Mouse (Mus musculus): ENCODE data around the gene Pds5b. TPM values are rescaled to one million over a fixed set of nuclear protein-coding genes. Genes with fewer than 3 reads are reported as not detected.
"Not testable (repeated sequence)": the region's sequence is repeated elsewhere in the genome, so short reads cannot be mapped to it uniquely, and the experiment has no call there.

Gene Pds5b
- polyA plus RNA-seq, 1 experiment from 2014 or later, result 31.8 TPM

DNA sequence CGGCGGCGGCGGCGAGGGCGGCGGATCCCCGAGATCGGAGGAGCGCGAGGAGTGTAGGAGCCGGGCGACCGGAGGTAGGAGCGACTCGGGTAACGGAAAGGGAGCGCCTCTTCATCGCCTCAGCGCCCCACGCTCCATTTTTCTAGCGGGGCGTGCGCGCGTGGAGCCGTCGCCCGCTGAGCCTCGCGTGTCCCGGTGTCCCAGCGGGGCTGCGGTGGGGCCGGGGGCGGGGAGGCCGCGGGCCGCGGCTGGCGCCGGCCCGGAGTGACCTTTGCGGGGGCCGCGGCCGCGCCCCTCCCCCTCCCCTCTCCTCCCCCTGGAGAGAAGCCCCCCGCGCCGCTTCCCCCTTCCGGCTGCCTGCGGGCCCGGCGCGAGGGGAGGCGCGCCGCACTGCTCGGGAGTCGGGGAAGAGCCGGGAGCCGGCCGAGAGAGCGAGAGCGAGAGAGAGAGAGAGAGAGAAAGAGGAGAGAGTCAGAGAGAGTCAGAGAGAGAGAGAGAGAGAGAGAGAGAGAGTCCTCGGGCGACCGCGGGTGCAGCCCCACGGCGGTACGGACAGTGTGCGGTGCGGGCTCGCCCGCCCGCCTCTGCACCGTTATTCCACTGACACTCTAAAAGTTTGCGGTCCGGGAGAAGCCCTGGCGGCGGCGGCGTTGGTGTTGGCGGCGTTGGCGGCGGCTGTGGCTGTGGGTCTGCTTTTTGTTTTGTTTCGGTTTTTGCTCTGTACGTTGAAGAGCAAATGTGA, 512 bp downstream of the Pds5b start:
- WGBS, result under 1% methylated on average over 38 of the region's 91 CpGs
- H3K9ac ChIP-seq (ENCODE audit: low read length), result peak overlapping the region; percentile 93
- H3K4me1 ChIP-seq (ENCODE audit: control insufficient read depth, insufficient read depth, low read length), result peaks cover 6% of the 10 kb centered on the region
- H3K27me3 ChIP-seq (replicated peaks; ENCODE audit: control insufficient read depth, insufficient read depth, low read length), result no peaks in the 10 kb centered on the region
- H3K36me3 ChIP-seq (ENCODE audit: control insufficient read depth, insufficient read depth, low read length), result no peaks in the 10 kb centered on the region
- DNase-seq (ENCODE audit: low spot score), result peak; percentile 56
- H3K27ac ChIP-seq (ENCODE audit: low read depth, low read length), result peak overlapping the region; percentile 96
- peak overlapping the region; percentile 89 for H3K4me3 ChIP-seq (ENCODE audit: low read depth, low read length)
- peak overlapping the region; percentile 58 for H3K4me2 ChIP-seq (ENCODE audit: low read length)
- H3K9me3 ChIP-seq (replicated peaks; ENCODE audit: control insufficient read depth, low read length), result no peaks in the 10 kb centered on the region
- ATAC-seq, result peak; percentile 66

GRCm38 (mm10) chr5:150674866-150675265, 1.3 kb downstream of the Pds5b start:
- peak overlapping the region; percentile 58 for H3K4me2 ChIP-seq (ENCODE audit: low read length)
- no peak overlapping the region for H3K27ac ChIP-seq (ENCODE audit: low read depth, low read length)
- H3K4me3 ChIP-seq (ENCODE audit: low read depth, low read length), result peak overlapping the region; percentile 89
- peak; percentile 4 for DNase-seq (ENCODE audit: low spot score)
- peaks cover 6% of the 10 kb centered on the region for H3K4me1 ChIP-seq (ENCODE audit: control insufficient read depth, insufficient read depth, low read length)
- no peaks in the 10 kb centered on the region for H3K36me3 ChIP-seq (ENCODE audit: control insufficient read depth, insufficient read depth, low read length)
- H3K27me3 ChIP-seq (replicated peaks; ENCODE audit: control insufficient read depth, insufficient read depth, low read length), result no peaks in the 10 kb centered on the region
- ATAC-seq, result no peak
- peak overlapping the region; percentile 93; the same call in 1 of the 2 replicates for H3K9ac ChIP-seq (ENCODE audit: low read length)
- no peaks in the 10 kb centered on the region for H3K9me3 ChIP-seq (replicated peaks; ENCODE audit: control insufficient read depth, low read length)
- WGBS, result 50% methylated on average over 6 of the region's 6 CpGs

- not testable (repeated sequence) for DNase-seq (ENCODE audit: low spot score); H3K27me3 ChIP-seq (replicated peaks; ENCODE audit: control insufficient read depth, insufficient read depth, low read length); ATAC-seq; H3K27ac ChIP-seq (ENCODE audit: low read depth, low read length); H3K9ac ChIP-seq (ENCODE audit: low read length); H3K4me1 ChIP-seq (ENCODE audit: control insufficient read depth, insufficient read depth, low read length); H3K36me3 ChIP-seq (ENCODE audit: control insufficient read depth, insufficient read depth, low read length); H3K4me3 ChIP-seq (ENCODE audit: low read depth, low read length); H3K9me3 ChIP-seq (replicated peaks; ENCODE audit: control insufficient read depth, low read length); H3K4me2 ChIP-seq (ENCODE audit: low read length)
- WGBS, result 98% methylated on average over 6 of the region's 6 CpGs
Observed at GRCm38 (mm10) chr5:150682862-150683261, 9.3 kb downstream of the Pds5b start.

DNA sequence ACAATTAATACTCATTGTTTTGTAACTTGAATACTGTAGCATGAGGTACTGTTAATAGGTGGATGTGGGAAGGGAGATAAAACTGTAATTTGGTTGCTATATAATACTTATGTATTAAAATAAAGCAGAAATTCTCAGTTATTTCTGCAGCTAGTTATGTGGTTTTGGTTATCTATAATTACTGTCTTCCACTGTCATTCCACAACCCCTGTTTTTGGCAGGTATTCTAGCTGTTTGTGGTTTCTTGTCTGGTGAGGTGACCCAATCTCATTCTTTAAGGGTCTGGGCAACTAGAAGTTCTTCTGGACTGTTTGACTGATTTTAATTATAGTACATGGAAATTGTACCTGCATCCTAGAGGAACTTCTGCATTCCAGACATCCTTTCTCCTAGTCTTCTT, 17.1 kb downstream of the Pds5b start:
- no peak for ATAC-seq
- H3K27me3 ChIP-seq (replicated peaks; ENCODE audit: control insufficient read depth, insufficient read depth, low read length), result no peaks in the 10 kb centered on the region
- H3K4me2 ChIP-seq (ENCODE audit: low read length), result no peak overlapping the region
- H3K9me3 ChIP-seq (replicated peaks; ENCODE audit: control insufficient read depth, low read length), result peaks cover 5% of the 10 kb centered on the region
- H3K36me3 ChIP-seq (ENCODE audit: control insufficient read depth, insufficient read depth, low read length), result peaks cover 6% of the 10 kb centered on the region; the same call in 1 of the 2 replicates
- no peak overlapping the region for H3K9ac ChIP-seq (ENCODE audit: low read length)
- no peak overlapping the region for H3K4me3 ChIP-seq (ENCODE audit: low read depth, low read length)
- no peak overlapping the region for H3K27ac ChIP-seq (ENCODE audit: low read depth, low read length)
- DNase-seq (ENCODE audit: low spot score), result no peak
- no peaks in the 10 kb centered on the region for H3K4me1 ChIP-seq (ENCODE audit: control insufficient read depth, insufficient read depth, low read length)

DNA sequence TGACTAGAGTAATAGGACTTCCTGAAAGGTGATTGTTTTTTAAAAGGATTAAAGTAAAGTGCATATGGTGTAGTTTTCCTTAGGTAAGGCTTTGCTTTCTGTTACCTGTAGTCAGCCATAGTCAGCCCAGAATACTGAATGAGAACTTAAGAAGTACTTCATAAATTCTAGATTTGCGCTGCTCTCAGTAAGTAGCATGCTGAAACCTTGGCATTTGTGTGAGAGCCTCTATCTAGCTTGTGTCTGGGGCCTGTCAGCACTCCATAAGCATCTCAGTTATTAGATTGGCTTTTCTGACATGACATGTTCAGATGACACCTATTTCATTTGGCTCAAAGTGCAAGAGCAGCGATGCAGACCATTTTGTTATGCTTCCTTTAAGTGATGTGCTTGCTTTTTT, 19.7 kb downstream of the Pds5b start:
- Histone ChIP-seq H3K27ac (ENCODE audit: low read depth, low read length) (no peak overlapping the region), H3K9ac (ENCODE audit: low read length) (no peak overlapping the region), H3K9me3 (replicated peaks; ENCODE audit: control insufficient read depth, low read length) (peaks cover 5% of the 10 kb centered on the region), H3K4me1 (ENCODE audit: control insufficient read depth, insufficient read depth, low read length) (no peaks in the 10 kb centered on the region), H3K27me3 (replicated peaks; ENCODE audit: control insufficient read depth, insufficient read depth, low read length) (no peaks in the 10 kb centered on the region), H3K4me3 (ENCODE audit: low read depth, low read length) (no peak overlapping the region), H3K4me2 (ENCODE audit: low read length) (no peak overlapping the region), H3K36me3 (ENCODE audit: control insufficient read depth, insufficient read depth, low read length) (peaks cover 6% of the 10 kb centered on the region; the same call in 1 of the 2 replicates)
- DNase-seq (ENCODE audit: low spot score) (no peak), ATAC-seq (no peak)
- WGBS, result 98% methylated on average over 2 of the region's 2 CpGs

- DNase-seq (ENCODE audit: low spot score), result peak; percentile 72
- H3K9ac ChIP-seq (ENCODE audit: low read length), result no peak overlapping the region
- no peaks in the 10 kb centered on the region; the same call in 1 of the 2 replicates for H3K9me3 ChIP-seq (replicated peaks; ENCODE audit: control insufficient read depth, low read length)
- no peak overlapping the region for H3K4me3 ChIP-seq (ENCODE audit: low read depth, low read length)
- H3K4me2 ChIP-seq (ENCODE audit: low read length), result no peak overlapping the region
- H3K4me1 ChIP-seq (ENCODE audit: control insufficient read depth, insufficient read depth, low read length), result no peaks in the 10 kb centered on the region
- no peaks in the 10 kb centered on the region for H3K27me3 ChIP-seq (replicated peaks; ENCODE audit: control insufficient read depth, insufficient read depth, low read length)
- H3K27ac ChIP-seq (ENCODE audit: low read depth, low read length), result no peak overlapping the region
- no peaks in the 10 kb centered on the region for H3K36me3 ChIP-seq (ENCODE audit: control insufficient read depth, insufficient read depth, low read length)
- ATAC-seq, result no peak
- WGBS, result 43% methylated on average over 2 of the region's 2 CpGs
Observed at GRCm38 (mm10) chr5:150702714-150703113, 29.2 kb downstream of the Pds5b start.

- H3K4me3 ChIP-seq (ENCODE audit: low read depth, low read length); H3K27ac ChIP-seq (ENCODE audit: low read depth, low read length); H3K27me3 ChIP-seq (replicated peaks; ENCODE audit: control insufficient read depth, insufficient read depth, low read length); H3K36me3 ChIP-seq (ENCODE audit: control insufficient read depth, insufficient read depth, low read length); ATAC-seq; H3K4me1 ChIP-seq (ENCODE audit: control insufficient read depth, insufficient read depth, low read length); H3K4me2 ChIP-seq (ENCODE audit: low read length); H3K9me3 ChIP-seq (replicated peaks; ENCODE audit: control insufficient read depth, low read length); DNase-seq (ENCODE audit: low spot score); H3K9ac ChIP-seq (ENCODE audit: low read length): not testable (repeated sequence)
- WGBS, result 96% methylated on average over 1 of the region's 1 CpGs
Observed at GRCm38 (mm10) chr5:150706651-150707050, 33.1 kb downstream of the Pds5b start.

DNA sequence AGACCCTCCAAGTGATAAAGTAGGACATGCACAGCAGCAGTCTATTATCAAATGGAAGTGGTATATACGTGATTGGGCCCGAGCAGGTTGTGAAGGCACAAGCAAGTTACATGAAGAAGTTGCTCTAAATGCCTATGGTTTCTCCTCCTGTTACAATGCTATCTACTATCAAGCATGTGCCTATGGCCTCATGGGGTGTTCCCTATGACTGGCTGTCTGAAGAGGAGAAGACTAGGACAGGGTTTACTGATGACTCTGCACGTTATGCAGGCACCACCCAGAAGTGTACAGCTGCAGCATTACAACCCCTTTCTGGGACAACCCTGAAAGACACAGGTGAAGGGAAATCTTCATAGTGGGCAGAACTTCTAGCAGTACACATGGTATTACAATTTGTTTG, 33.6 kb downstream of the Pds5b start:
- H3K27ac ChIP-seq (ENCODE audit: low read depth, low read length); DNase-seq (ENCODE audit: low spot score); H3K9me3 ChIP-seq (replicated peaks; ENCODE audit: control insufficient read depth, low read length); ATAC-seq; H3K4me2 ChIP-seq (ENCODE audit: low read length); H3K4me3 ChIP-seq (ENCODE audit: low read depth, low read length); H3K36me3 ChIP-seq (ENCODE audit: control insufficient read depth, insufficient read depth, low read length); H3K4me1 ChIP-seq (ENCODE audit: control insufficient read depth, insufficient read depth, low read length); H3K9ac ChIP-seq (ENCODE audit: low read length); H3K27me3 ChIP-seq (replicated peaks; ENCODE audit: control insufficient read depth, insufficient read depth, low read length): not testable (repeated sequence)
- WGBS, result 94% methylated on average over 3 of the region's 3 CpGs

DNA sequence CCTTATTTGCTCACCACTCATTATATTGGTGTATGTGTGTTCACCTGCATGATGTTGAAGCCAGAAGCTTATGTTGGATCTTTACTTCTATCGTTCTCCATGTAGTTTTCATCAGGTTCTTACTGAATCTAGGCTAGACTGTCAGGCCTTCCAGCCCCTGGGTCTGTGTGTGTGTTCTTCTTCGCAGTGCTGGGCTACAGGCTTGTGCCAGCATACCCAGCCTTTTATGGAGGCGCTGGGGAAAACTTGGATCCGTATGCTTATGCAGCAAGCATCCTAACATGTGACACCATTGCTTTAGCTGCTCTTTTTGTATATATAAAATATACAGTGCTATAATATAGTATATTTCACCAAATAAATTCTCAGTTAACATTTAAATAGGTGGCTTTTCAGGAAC, 38.0 kb downstream of the Pds5b start:
- Histone ChIP-seq H3K4me2 (ENCODE audit: low read length) (no peak overlapping the region), H3K27ac (ENCODE audit: low read depth, low read length) (no peak overlapping the region), H3K4me3 (ENCODE audit: low read depth, low read length) (no peak overlapping the region), H3K36me3 (ENCODE audit: control insufficient read depth, insufficient read depth, low read length) (no peaks in the 10 kb centered on the region), H3K9ac (ENCODE audit: low read length) (no peak overlapping the region), H3K4me1 (ENCODE audit: control insufficient read depth, insufficient read depth, low read length) (no peaks in the 10 kb centered on the region), H3K9me3 (replicated peaks; ENCODE audit: control insufficient read depth, low read length) (no peaks in the 10 kb centered on the region), H3K27me3 (replicated peaks; ENCODE audit: control insufficient read depth, insufficient read depth, low read length) (no peaks in the 10 kb centered on the region)
- ATAC-seq (no peak), DNase-seq (ENCODE audit: low spot score) (no peak)
- 92% methylated on average over 4 of the region's 4 CpGs for WGBS

All from forebrain, embryonic 14.5 days (tissue).